Mouse (Mus musculus) ES-Bruce4 (cell line): ENCODE measurements around the gene Wdr93.

Experiments used
- CTCF ChIP-seq: IDR thresholded peaks from one replicate; pipeline ENCODE4 v1.8.1; 2011; ENCODE audit warnings: low read depth, low read length
- POLR2A ChIP-seq: IDR thresholded peaks from one replicate; pipeline ENCODE4 v1.8.1; 2011; ENCODE audit warnings: low read length; ENCODE audit not compliant: insufficient read depth

DNA sequence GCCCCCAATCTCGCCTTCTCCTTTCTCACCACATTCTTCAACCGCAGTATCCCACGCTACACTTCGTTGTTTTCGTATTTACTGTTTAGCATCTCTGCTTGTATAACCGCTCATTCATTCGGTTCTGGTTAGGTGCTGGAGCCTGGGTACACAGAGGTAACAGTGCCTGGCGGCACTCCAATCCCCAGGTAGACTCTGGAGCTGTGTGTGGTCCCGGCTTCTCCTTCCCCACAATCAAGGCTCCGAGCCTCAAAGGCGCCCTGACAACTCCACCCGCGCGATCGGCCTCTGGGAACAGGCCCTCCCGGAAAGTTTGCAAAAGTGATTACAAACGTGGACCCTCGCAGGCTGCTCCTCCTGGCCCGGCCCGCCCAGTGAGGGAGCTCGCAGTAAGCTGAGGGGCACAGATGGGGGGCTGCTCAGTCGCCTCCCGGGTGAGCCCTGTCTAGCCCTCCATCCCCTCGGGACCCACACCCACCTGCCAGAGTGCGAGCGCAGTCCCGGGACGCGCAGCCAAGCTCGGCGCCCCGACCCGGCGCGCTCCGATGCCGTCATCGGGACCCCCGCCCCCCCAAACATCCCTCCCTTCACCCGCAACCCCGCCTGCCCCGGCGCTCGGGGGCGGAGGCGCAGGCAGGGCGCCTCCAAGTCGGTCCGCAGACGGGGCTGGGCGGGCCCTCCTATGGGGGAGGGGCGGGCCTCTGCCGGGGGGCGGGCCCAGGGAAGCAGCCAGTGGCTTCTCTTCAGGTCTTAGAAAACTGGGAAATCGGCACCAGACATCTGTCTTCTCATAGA is 27.6 kb upstream of the Wdr93 start, which contains the start of gene Kif7:
- no peak for TF ChIP-seq POLR2A
- TF ChIP-seq CTCF: no peak
